Mouse (Mus musculus) layer of hippocampus, adult 2 months (tissue): ENCODE results near the gene Cldn24. TPM values are rescaled to one million over a fixed set of nuclear protein-coding genes. Genes with fewer than 3 reads are reported as not detected.

ENCODE experiments used
- DNase-seq, 2 experiments: peaks; one replicate each; pipeline ENCODE4 v3.0.0; 2022; ENCODE audit warnings: low spot score in 2 of 2
- H3K27ac ChIP-seq: fragments of 200-600 bp; 2 replicates; pipeline ENCODE4 v1.8.1; 2022
- H3K4me3 ChIP-seq: fragments of 200-600 bp; 2 replicates; pipeline ENCODE4 v1.8.1; 2022; ENCODE audit warnings: mild to moderate bottlenecking
- CTCF ChIP-seq: fragments of 200-600 bp; conservative IDR thresholded peaks from 2 replicates; pipeline ENCODE4 v1.8.1; 2022; ENCODE audit warnings: antibody characterized with exemption, mild to moderate bottlenecking, moderate library complexity
- long read RNA-seq, 2 experiments: library from polyadenylated mRNA; stranded (forward); transcript quantifications; one replicate each; pipeline ENCODE4 v2.0.0; 2021; ENCODE audit warnings: borderline mapping rate in 2 of 2
- total RNA-seq, 2 experiments: library from RNA; stranded (reverse); gene quantifications; 2 replicates each; pipeline ENCODE4 v1.2.3; 2021

Gene Cldn24
- total RNA-seq: not detected
- long read RNA-seq, experiment 1: 0 reads
- long read RNA-seq, experiment 2: 0 reads

DNA sequence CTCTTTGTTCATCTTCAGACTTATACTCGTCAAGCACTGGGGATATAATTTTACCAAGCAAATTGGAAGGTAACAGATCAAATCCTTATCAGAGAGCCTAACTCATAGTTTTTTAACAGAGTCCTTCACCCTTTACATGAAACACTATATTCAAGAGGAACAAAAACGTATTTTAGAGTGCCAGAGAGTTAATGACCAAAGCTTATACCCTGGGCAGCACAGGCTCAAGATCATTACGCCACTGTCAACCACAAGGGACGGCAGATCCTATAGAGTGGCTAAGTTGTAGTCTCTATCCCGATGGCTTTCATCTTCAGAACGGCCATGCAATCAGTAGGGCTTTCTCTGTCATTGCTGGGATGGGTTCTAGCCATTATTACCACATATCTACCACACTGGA is at the start of gene Cldn24:
Cldn24 (plus strand) TSS at position 301 of the 400 bp plus-strand sequence.
- TF ChIP-seq CTCF: no peak
- DNase-seq: no peak
- Histone ChIP-seq H3K27ac (no peak within 1 kb of the TSS), H3K4me3 (no peak within 1 kb of the TSS)

DNA sequence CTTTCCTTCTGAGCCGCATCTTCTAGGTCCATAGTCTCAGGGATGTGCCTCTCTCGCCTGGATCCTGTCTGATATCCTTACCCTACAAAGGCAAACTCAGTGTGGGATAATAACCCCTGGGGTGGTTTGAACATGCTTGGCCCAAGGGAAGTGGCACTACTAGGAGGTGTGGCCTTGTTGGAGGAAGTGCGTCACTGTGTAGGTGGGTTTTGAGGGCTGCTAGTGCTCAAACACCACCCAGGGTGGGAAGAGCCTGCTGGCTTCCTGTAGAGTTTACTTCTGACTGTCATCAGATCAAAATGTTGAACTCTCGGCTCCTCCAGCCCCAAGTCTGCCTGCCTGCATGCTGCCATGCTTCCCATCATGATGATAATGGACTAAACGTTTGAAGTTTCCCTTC is 49.0 kb upstream of the Cldn24 start:
- DNase-seq: no peak
- Histone ChIP-seq H3K4me3 (no peak overlapping the region), H3K27ac (no peak overlapping the region)
- no peak for TF ChIP-seq CTCF

DNA sequence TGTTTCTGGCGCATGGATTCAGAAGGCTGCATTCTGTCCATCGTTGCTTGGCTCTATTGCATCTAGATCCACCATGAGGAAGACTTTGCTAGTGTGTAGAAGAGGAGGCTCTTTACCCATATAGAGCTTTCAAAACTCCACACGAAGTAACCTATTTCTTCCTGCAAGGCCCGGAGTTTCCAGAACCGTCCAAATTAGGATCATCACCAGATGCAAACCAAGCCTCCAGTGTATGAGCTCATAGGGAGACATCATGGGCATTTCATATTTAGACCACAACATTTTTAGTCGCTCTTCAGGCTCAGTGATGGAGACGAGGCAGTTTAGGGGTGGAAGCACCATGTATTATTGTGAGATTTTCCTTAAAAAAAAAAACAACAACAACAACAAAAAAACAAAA is 44.5 kb upstream of the Cldn24 start:
- Histone ChIP-seq H3K4me3 (no peak overlapping the region), H3K27ac (no peak overlapping the region)
- no peak for TF ChIP-seq CTCF
- DNase-seq: no peak

GRCm38 (mm10) chr8:47779589-47779988 is 42.4 kb upstream of the Cldn24 start:
- DNase-seq: no peak
- H3K4me3 ChIP-seq: no peak overlapping the region
- no peak overlapping the region for H3K27ac ChIP-seq
- TF ChIP-seq CTCF: no peak

GRCm38 (mm10) chr8:47781881-47782280 is 40.1 kb upstream of the Cldn24 start:
- TF ChIP-seq CTCF: no peak
- DNase-seq: no peak
- no peak overlapping the region for H3K4me3 ChIP-seq
- H3K27ac ChIP-seq: no peak overlapping the region

GRCm38 (mm10) chr8:47783544-47783943 is 38.4 kb upstream of the Cldn24 start:
- H3K4me3 ChIP-seq: no peak overlapping the region
- 0 out of 2 replicates have a peak overlapping the region, but pooled peaks have one; percentile 18 for H3K27ac ChIP-seq
- no peak for DNase-seq
- TF ChIP-seq CTCF: no peak

DNA sequence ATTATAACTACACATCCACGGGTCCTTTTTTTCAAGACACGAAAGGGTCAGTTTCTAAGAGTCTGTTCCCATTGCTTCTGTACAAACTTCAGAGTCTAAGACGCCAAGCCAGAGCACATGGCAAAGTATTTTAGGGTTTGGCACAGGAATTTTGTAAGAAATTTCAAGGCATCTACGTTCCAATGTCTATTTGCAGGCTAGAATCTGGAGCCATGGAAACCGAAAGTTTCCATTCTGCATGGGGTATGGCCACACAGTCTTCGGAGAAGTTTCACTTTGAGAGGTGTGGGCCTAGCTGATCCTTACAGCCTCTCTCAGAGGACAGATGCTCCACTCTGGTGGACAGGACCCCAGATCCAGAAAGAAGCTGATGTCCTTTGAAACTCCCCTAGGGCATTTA is 38.0 kb upstream of the Cldn24 start:
- Histone ChIP-seq H3K27ac (0 out of 2 replicates have a peak overlapping the region, but pooled peaks have one; percentile 24), H3K4me3 (no peak overlapping the region)
- peak in 1 of 2 experiments; percentile 12 for DNase-seq
- no peak for TF ChIP-seq CTCF

DNA sequence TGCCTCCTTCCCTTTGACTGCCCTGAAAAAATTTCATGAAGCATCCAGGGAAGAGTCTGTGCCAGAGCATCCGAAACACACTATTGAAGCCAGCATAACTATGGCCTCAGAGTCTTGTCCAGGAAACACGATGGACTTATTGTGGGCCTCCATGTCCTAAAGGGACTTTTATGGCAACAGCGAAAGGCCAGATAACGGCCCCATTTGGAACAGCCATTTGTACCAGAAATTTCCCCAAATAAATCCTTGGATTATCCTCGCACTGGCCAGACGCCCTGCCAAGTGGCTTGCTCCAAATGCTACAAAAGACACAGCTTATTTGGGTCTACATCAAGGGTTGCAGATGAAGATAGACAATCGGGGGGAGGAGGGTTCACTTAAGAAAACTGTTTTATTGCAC is 37.5 kb upstream of the Cldn24 start:
- no peak for DNase-seq
- 0 out of 2 replicates have a peak overlapping the region, but pooled peaks have one; percentile 24 for H3K27ac ChIP-seq
- H3K4me3 ChIP-seq: no peak overlapping the region
- TF ChIP-seq CTCF: no peak

DNA sequence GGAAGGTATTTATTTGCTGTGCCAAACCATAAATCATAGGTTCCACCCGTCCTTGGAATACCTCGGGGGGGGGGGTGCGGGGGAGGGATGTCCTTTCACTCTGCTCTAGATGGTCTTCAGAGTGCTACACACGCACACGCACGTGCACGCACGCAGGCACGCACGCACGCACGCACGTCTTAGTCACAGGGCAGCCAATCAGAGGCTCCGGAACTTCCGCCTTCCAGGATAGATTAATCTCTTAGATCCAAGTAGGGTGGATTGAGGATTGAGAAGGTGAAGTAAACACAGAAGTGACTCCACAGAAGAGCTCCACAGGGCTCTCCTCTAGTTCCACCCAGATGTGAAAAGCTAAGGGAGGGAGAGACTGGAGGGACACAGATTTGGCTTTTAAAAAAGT is 35.6 kb upstream of the Cldn24 start:
- Histone ChIP-seq H3K27ac (no peak overlapping the region), H3K4me3 (no peak overlapping the region)
- no peak for TF ChIP-seq CTCF
- DNase-seq: no peak

DNA sequence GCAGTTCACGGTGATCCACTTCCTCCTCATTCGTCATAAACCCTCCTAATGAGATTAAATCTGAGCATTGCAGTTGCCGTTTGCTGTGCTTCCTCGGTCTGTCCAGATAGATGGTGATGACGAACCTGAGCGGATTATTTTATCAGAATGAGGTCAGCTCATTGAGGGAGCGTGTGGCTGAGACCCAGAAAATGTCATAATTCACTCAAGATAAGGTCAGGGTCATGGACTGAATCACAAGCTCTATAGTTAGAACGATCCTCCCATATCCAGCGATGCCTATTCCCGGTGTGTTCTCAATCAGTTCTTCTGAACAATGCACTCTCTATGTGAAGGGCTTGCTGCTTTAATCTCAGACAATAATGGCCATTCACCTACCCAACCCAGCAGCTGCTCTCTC is 34.2 kb upstream of the Cldn24 start:
- no peak for DNase-seq
- H3K27ac ChIP-seq: no peak overlapping the region
- no peak for TF ChIP-seq CTCF
- no peak overlapping the region for H3K4me3 ChIP-seq

- DNase-seq: no peak
- no peak for TF ChIP-seq CTCF
Measured at GRCm38 (mm10) chr8:47791986-47792385, 30.0 kb upstream of the Cldn24 start.

DNA sequence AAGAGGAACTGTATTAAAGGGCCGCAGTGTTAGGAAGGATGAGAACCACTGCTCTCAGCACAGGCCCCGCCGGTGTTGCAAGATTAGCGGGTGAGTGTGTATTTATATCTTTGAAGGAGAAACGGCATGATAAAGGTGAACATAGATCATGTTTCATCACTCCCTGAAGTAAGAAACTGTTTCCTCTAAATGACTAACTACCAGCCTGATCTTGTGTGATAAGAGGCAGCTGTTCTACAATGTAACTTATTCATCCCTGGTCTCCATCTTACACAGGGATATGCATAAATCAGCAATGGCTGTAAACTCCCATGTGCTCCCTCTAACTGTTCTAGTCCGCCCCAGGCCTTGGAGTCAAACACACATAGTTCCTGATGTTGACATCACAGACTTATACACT is 22.5 kb upstream of the Cldn24 start:
- no peak for DNase-seq
- no peak for TF ChIP-seq CTCF
- Histone ChIP-seq H3K27ac (no peak overlapping the region), H3K4me3 (no peak overlapping the region)

More at GRCm38 (mm10) chr8:47791986-47792385, 30.0 kb upstream of the Cldn24 start:
- Histone ChIP-seq H3K4me3 (no peak overlapping the region), H3K27ac (no peak overlapping the region)

DNA sequence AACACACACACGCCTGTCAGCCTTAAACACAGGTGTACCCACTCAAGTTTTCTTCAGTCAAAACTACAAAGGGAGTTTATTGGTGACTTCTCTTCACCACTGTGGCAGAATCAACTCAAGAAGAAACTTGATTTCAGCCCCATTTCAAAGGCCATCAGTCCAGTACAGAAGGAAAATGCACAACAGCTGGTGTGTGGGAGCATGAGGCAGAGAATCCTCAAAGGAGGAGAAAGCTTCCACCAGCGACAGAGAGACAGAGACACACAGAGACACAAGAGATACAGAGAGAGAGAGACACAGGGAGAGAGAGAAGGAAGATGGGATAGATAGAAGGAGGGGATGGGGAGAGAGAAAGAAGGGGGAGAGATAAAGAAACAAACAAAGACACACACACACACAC is 19.6 kb upstream of the Cldn24 start:
- no peak for DNase-seq
- no peak overlapping the region for H3K4me3 ChIP-seq
- H3K27ac ChIP-seq: no peak overlapping the region; the same call in 1 of the 2 replicates
- no peak for TF ChIP-seq CTCF

- DNase-seq: no peak
- no peak overlapping the region for H3K4me3 ChIP-seq
- TF ChIP-seq CTCF: no peak
- no peak overlapping the region for H3K27ac ChIP-seq
Measured at GRCm38 (mm10) chr8:47804262-47804661, 17.7 kb upstream of the Cldn24 start.
